Mouse (Mus musculus) intestine, embryonic 15.5 days (tissue): ENCODE results near the gene Des. TPM values are rescaled to one million over a fixed set of nuclear protein-coding genes. Genes with fewer than 3 reads are reported as not detected.

Experiments used
- ATAC-seq: fragments of 200-750 bp; cut with Nextera tagmentation; 2 replicates; pipeline ENCODE4 v1.8.0; 2017; ENCODE audit warnings: moderate TSS enrichment, moderate library complexity
- H3K27ac ChIP-seq: fragments of 300-500 bp; sonication (generic); 2 replicates; pipeline ENCODE4 v1.5.1; 2015; ENCODE audit warnings: mild to moderate bottlenecking, inconsistent platforms
- H3K27me3 ChIP-seq: fragments of 300-500 bp; sonication (generic); replicated peaks from 2 replicates; pipeline ENCODE4 v1.6.1; 2015; ENCODE audit warnings: inconsistent platforms
- H3K36me3 ChIP-seq: fragments of 300-500 bp; sonication (generic); 2 replicates; pipeline ENCODE4 v1.6.1; 2015; ENCODE audit warnings: inconsistent platforms
- H3K4me1 ChIP-seq: fragments of 300-500 bp; sonication (generic); replicated peaks from 2 replicates; pipeline ENCODE4 v1.6.1; 2015; ENCODE audit warnings: inconsistent platforms
- H3K4me2 ChIP-seq: fragments of 300-500 bp; sonication (generic); replicated peaks from 2 replicates; pipeline ENCODE4 v1.6.1; 2015; ENCODE audit warnings: mild to moderate bottlenecking, inconsistent platforms
- H3K4me3 ChIP-seq: fragments of 300-500 bp; sonication (generic); replicated peaks from 2 replicates; pipeline ENCODE4 v1.5.1; 2015; ENCODE audit warnings: inconsistent platforms
- H3K9ac ChIP-seq: fragments of 300-500 bp; sonication (generic); 2 replicates; pipeline ENCODE4 v1.6.1; 2015; ENCODE audit warnings: inconsistent platforms
- H3K9me3 ChIP-seq: fragments of 300-500 bp; sonication (generic); 2 replicates; pipeline ENCODE4 v1.6.1; 2016; ENCODE audit warnings: inconsistent platforms
- WGBS: fragments of 180-500 bp; shearing (Covaris S2); methylation state at CpG from one replicate; pipeline ENCODE4 v1.1.7; 2015; 5-methylcytosine and 5-hydroxymethylcytosine counted together
- polyA plus RNA-seq: library from polyadenylated mRNA; unstranded; fragments of >200 nt; fragmentation: Nextera tagmentation; extraction: Ambion mirVana; gene quantifications from 2 replicates; pipeline ENCODE4 v1.2.1, GENCODE M21; 2015

The Des gene
- polyA plus RNA-seq, 1 experiment from 2014 or later, result 105 TPM

DNA sequence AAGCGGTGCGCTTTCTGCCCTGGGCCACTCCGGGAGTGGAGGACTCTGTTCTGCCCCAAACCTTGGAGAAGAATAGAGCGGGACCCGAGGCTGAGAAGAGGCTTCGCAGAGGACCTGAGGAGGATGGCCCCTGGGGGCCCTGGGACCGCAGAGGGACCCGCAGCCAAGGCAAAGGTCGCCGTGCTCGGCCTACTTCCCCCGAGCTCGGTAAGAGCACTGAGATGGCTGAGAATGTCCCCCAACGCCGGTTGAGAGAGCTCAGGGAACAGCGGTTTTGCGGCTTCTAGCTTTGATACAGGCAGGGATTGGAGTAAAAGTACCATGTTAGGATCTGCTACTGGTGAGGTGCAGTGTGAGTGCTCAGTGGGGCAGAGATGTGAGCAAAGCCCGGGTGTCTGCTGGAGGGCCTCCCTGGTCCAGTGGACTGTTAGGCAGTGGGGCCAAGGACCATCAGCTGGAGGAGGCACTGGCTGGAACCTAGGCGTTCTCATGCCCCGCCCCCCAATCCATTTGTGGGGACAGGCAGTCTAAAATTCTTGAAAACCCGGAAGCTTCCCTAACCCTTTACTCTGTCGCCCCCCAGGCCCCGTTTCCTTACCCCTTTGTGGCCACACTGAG, 28.9 kb downstream of the Des start:
- Histone ChIP-seq H3K4me3 (peak overlapping the region; percentile 26; the same call in 1 of the 2 replicates), H3K27ac (no peak overlapping the region), H3K4me2 (peak overlapping the region; percentile 57), H3K36me3 (0 out of 2 replicates have a peak, but pooled peaks cover 5% of the 10 kb centered on the region), H3K9ac (peak overlapping the region; percentile 28; the same call in 1 of the 2 replicates), H3K4me1 (peaks cover 39% of the 10 kb centered on the region), H3K9me3 (no peaks in the 10 kb centered on the region), H3K27me3 (peaks cover 26% of the 10 kb centered on the region)
- ATAC-seq, result no peak
- WGBS, result 49% methylated on average over 23 of the region's 23 CpGs

GRCm38 (mm10) chr1:75393139-75393538, 33.0 kb downstream of the Des start:
- Histone ChIP-seq H3K27ac (peak overlapping the region; percentile 48; the same call in 1 of the 2 replicates), H3K9ac (no peak overlapping the region)
- ATAC-seq, result no peak

GRCm38 (mm10) chr1:75393846-75394245, 33.7 kb downstream of the Des start:
- no peak for ATAC-seq
- Histone ChIP-seq H3K4me2 (no peak overlapping the region), H3K27ac (peak overlapping the region; percentile 48; the same call in 1 of the 2 replicates), H3K27me3 (peaks cover 6% of the 10 kb centered on the region), H3K4me3 (no peak overlapping the region), H3K36me3 (0 out of 2 replicates have a peak, but pooled peaks cover 5% of the 10 kb centered on the region), H3K4me1 (peaks cover 9% of the 10 kb centered on the region), H3K9ac (no peak overlapping the region), H3K9me3 (no peaks in the 10 kb centered on the region)
- WGBS, result 90% methylated on average over 3 of the region's 3 CpGs

More at GRCm38 (mm10) chr1:75393139-75393538, 33.0 kb downstream of the Des start:
- 66% methylated on average over 9 of the region's 9 CpGs for WGBS
- Histone ChIP-seq H3K4me2 (no peak overlapping the region), H3K4me1 (peaks cover 9% of the 10 kb centered on the region), H3K27me3 (peaks cover 13% of the 10 kb centered on the region), H3K36me3 (0 out of 2 replicates have a peak, but pooled peaks cover 5% of the 10 kb centered on the region), H3K4me3 (no peak overlapping the region), H3K9me3 (no peaks in the 10 kb centered on the region)

DNA sequence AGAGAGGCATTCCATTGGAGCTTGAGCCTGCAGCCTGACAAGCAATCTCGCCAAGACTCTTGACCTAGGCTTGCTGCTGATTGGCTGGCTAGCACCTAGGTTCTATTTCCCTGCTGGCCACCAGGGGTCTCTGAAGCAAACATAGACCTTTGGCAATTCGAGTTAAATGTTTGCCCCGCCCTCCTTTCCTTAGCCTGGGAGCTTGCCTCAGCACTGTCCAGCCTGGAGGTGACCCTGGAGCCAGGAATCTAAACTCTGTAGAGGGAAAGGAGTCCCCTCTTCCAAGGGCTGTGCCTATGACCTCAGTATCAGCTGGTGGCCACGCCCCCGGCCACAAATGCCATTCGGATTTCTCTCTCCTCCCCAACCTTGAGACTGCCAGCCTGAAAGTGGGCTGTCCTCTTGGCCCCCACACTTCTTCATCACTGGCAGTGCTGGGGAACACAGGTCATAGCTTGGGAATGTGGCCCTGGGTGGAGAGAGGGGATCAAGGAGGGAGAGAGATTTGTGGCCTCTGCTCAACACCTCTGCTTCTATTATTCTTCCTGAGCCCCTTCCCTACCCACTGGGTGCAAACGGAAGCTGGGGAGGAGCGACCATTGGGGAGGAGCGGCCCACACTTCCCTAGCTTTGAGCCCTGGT, 38.8 kb downstream of the Des start:
- WGBS, result 9% methylated on average over 9 of the region's 9 CpGs

DNA sequence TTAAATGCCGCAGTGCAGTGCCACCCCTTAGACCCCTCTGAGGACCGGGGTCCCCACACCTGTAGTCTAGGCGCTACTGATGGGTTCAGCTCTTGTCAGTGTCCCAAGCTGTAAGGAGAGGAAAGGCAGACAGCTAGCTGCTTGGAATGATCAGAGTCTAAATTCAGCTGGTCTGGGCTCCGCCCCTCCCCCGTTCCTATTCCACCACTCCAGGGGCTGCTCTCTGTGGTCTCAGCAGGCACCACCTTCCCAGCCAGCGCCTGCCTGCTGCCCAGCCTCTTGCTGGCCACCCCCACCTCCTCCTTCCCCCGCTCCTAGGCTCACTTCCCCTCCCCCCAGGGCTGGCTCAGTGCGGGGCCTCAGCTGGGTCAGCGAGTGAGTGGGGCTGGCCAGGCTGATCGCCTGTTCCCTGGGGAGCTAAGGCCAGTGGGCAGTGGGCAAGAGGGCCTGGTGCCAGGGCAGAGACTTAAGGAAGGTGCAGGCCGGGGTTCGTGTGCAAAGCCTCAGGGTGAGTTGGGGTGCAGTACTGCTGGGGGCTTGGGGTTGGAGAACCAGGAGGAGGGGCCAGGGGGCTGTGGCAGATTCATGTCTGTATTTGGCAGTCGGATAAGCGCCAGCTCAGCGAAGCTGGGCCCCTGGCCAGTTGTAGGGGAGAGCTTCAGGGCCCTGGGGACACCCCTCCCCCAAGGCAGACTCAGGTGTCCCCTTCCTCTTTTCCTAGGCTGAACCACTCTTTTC, 39.8 kb downstream of the Des start:
- H3K27me3 ChIP-seq, result no peaks in the 10 kb centered on the region
- H3K4me1 ChIP-seq, result peaks cover 25% of the 10 kb centered on the region
- H3K27ac ChIP-seq, result peak overlapping the region; percentile 86
- H3K36me3 ChIP-seq, result peaks cover 12% of the 10 kb centered on the region; the same call in 1 of the 2 replicates
- H3K9ac ChIP-seq, result peak overlapping the region; percentile 42
- peak overlapping the region; percentile 20; the same call in 1 of the 2 replicates for H3K4me3 ChIP-seq
- WGBS, result 14% methylated on average over 15 of the region's 15 CpGs
- peak overlapping the region; percentile 52 for H3K4me2 ChIP-seq
- H3K9me3 ChIP-seq, result no peaks in the 10 kb centered on the region
- peak; percentile 82 for ATAC-seq

More for the DNA sequence above, 38.8 kb downstream of the Des start:
- no peak overlapping the region for H3K4me3 ChIP-seq
- peak; percentile 75 for ATAC-seq
- peak overlapping the region; percentile 42; the same call in 1 of the 2 replicates for H3K9ac ChIP-seq
- peaks cover 7% of the 10 kb centered on the region; the same call in 1 of the 2 replicates for H3K36me3 ChIP-seq
- no peaks in the 10 kb centered on the region for H3K9me3 ChIP-seq
- peaks cover 25% of the 10 kb centered on the region for H3K4me1 ChIP-seq
- peak overlapping the region; percentile 86 for H3K27ac ChIP-seq
- H3K27me3 ChIP-seq, result no peaks in the 10 kb centered on the region
- peak overlapping the region; percentile 52; the same call in 1 of the 2 replicates for H3K4me2 ChIP-seq

GRCm38 (mm10) chr1:75400493-75401115, 40.5 kb downstream of the Des start:
- Histone ChIP-seq H3K9ac (peak overlapping the region; percentile 42; the same call in 1 of the 2 replicates), H3K4me3 (peak overlapping the region; percentile 20; the same call in 1 of the 2 replicates), H3K36me3 (peaks cover 13% of the 10 kb centered on the region; the same call in 1 of the 2 replicates), H3K27ac (peak overlapping the region; percentile 86), H3K9me3 (no peaks in the 10 kb centered on the region), H3K27me3 (no peaks in the 10 kb centered on the region), H3K4me2 (peak overlapping the region; percentile 52), H3K4me1 (peaks cover 25% of the 10 kb centered on the region)
- no peak for ATAC-seq
- WGBS, result 40% methylated on average over 6 of the region's 6 CpGs

GRCm38 (mm10) chr1:75405547-75405946, 45.4 kb downstream of the Des start:
- Histone ChIP-seq H3K4me3 (no peak overlapping the region), H3K4me1 (peaks cover 1% of the 10 kb centered on the region; the same call in 1 of the 2 replicates), H3K27me3 (no peaks in the 10 kb centered on the region), H3K36me3 (peaks cover 13% of the 10 kb centered on the region; the same call in 1 of the 2 replicates), H3K27ac (no peak overlapping the region), H3K9me3 (no peaks in the 10 kb centered on the region), H3K4me2 (no peak overlapping the region), H3K9ac (no peak overlapping the region)
- WGBS, result 87% methylated on average over 3 of the region's 3 CpGs
- ATAC-seq, result no peak

GRCm38 (mm10) chr1:75406173-75406572, 46.0 kb downstream of the Des start:
- no peak for ATAC-seq
- Histone ChIP-seq H3K27ac (no peak overlapping the region), H3K4me3 (no peak overlapping the region), H3K36me3 (peaks cover 13% of the 10 kb centered on the region; the same call in 1 of the 2 replicates), H3K4me1 (no peaks in the 10 kb centered on the region), H3K4me2 (no peak overlapping the region), H3K9me3 (no peaks in the 10 kb centered on the region), H3K27me3 (no peaks in the 10 kb centered on the region), H3K9ac (no peak overlapping the region)
- WGBS, result 95% methylated on average over 15 of the region's 15 CpGs

- no peaks in the 10 kb centered on the region for H3K4me1 ChIP-seq
Measured at GRCm38 (mm10) chr1:75407056-75407455, 46.9 kb downstream of the Des start.

GRCm38 (mm10) chr1:75408210-75408609, 48.1 kb downstream of the Des start:
- Histone ChIP-seq H3K36me3 (peaks cover 6% of the 10 kb centered on the region; the same call in 1 of the 2 replicates), H3K27me3 (no peaks in the 10 kb centered on the region), H3K27ac (no peak overlapping the region), H3K9ac (no peak overlapping the region), H3K4me3 (no peak overlapping the region), H3K9me3 (no peaks in the 10 kb centered on the region), H3K4me1 (no peaks in the 10 kb centered on the region), H3K4me2 (no peak overlapping the region)
- ATAC-seq, result no peak
- 82% methylated on average over 4 of the region's 4 CpGs for WGBS

More at GRCm38 (mm10) chr1:75407056-75407455, 46.9 kb downstream of the Des start:
- no peak overlapping the region for H3K27ac ChIP-seq
- no peak for ATAC-seq
- H3K4me3 ChIP-seq, result no peak overlapping the region
- no peak overlapping the region for H3K9ac ChIP-seq
- peaks cover 12% of the 10 kb centered on the region; the same call in 1 of the 2 replicates for H3K36me3 ChIP-seq
- H3K4me2 ChIP-seq, result no peak overlapping the region
- H3K27me3 ChIP-seq, result no peaks in the 10 kb centered on the region
- H3K9me3 ChIP-seq, result no peaks in the 10 kb centered on the region
- 92% methylated on average over 9 of the region's 9 CpGs for WGBS

GRCm38 (mm10) chr1:75409950-75410349, 49.8 kb downstream of the Des start:
- 89% methylated on average over 7 of the region's 7 CpGs for WGBS

More at GRCm38 (mm10) chr1:75409950-75410349, 49.8 kb downstream of the Des start:
- Histone ChIP-seq H3K9ac (no peak overlapping the region), H3K27me3 (no peaks in the 10 kb centered on the region), H3K4me1 (no peaks in the 10 kb centered on the region), H3K4me3 (no peak overlapping the region), H3K9me3 (no peaks in the 10 kb centered on the region), H3K4me2 (no peak overlapping the region), H3K36me3 (0 out of 2 replicates have a peak, but pooled peaks cover under 1% of the 10 kb centered on the region), H3K27ac (no peak overlapping the region)
- no peak for ATAC-seq
